Mouse (Mus musculus): ENCODE data around the gene Thap11. TPM values are rescaled to one million over a fixed set of nuclear protein-coding genes. Genes with fewer than 3 reads are reported as not detected.
A peak's percentile ranks its signal among the peaks of the same experiment; 100 is the strongest.

The Thap11 gene
- total RNA-seq, 2 experiments from 2014 or later = 23.8 to 27.4 TPM

- DNase-seq (ENCODE audit: low spot score) = no peak
- intact Hi-C loops (cut with DNase I) = loop anchor here (5.0 kb wide), 1 partner anchor 82 kb away; the partner anchor contains the start of gene Ctrl
Measured at GRCm38 (mm10) chr8:105850611-105851010, 4.3 kb upstream of the Thap11 start.

GRCm38 (mm10) chr8:105851651-105852143 is 3.2 kb upstream of the Thap11 start:
- intact Hi-C loops (cut with DNase I) = loop anchor here (5.0 kb wide), 1 partner anchor 81 kb away; the partner anchor contains the start of gene Ctrl
- peak; percentile 79 for DNase-seq (ENCODE audit: low spot score)

- intact Hi-C loops (cut with DNase I) = loop anchor here (5.0 kb wide), 1 partner anchor 80 kb away; the partner anchor contains the start of gene Ctrl
- DNase-seq (ENCODE audit: low spot score) = no peak
Measured at GRCm38 (mm10) chr8:105852146-105852729, 2.7 kb upstream of the Thap11 start.

GRCm38 (mm10) chr8:105853178-105853577 is 1.8 kb upstream of the Thap11 start, which contains the start of gene Cenpt:
TSS of gene Cenpt (minus strand) at chr8:105853278.
- intact Hi-C loops (cut with DNase I) = loop anchor here (5.0 kb wide), 1 partner anchor 79 kb away; the partner anchor contains the start of gene Ctrl
- no peak for DNase-seq (ENCODE audit: low spot score)

- intact Hi-C loops (cut with DNase I) = loop anchor here (5.0 kb wide), 1 partner anchor 78 kb away; the partner anchor contains the start of gene Ctrl
- DNase-seq (ENCODE audit: low spot score) = no peak
Measured at GRCm38 (mm10) chr8:105854303-105854702, 629 bp upstream of the Thap11 start.

- intact Hi-C loops (cut with DNase I) = no loop called here
- no peak for DNase-seq (ENCODE audit: low spot score)
Measured at GRCm38 (mm10) chr8:105855248-105856167, 576 bp downstream of the Thap11 start.

GRCm38 (mm10) chr8:105856168-105856835 is 1.4 kb downstream of the Thap11 start:
- DNase-seq (ENCODE audit: low spot score) = no peak
- intact Hi-C loops (cut with DNase I) = no loop called here

GRCm38 (mm10) chr8:105858495-105858894 is 3.6 kb downstream of the Thap11 start:
- no peak for DNase-seq (ENCODE audit: low spot score)
- intact Hi-C loops (cut with DNase I) = no loop called here

- intact Hi-C loops (cut with DNase I) = no loop called here
- no peak for DNase-seq (ENCODE audit: low spot score)
Measured at GRCm38 (mm10) chr8:105859314-105859713, 4.4 kb downstream of the Thap11 start.

GRCm38 (mm10) chr8:105860143-105860981 is 5.4 kb downstream of the Thap11 start, which contains the start of gene Nutf2:
TSS of gene Nutf2 (plus strand) at chr8:105860580.
- DNase-seq (ENCODE audit: low spot score) = peak; percentile 97
- intact Hi-C loops (cut with DNase I) = loop anchor here (5.0 kb wide), 1 partner anchor 37 kb away; no protein-coding TSS in a partner anchor

GRCm38 (mm10) chr8:105861951-105862350 is 7.0 kb downstream of the Thap11 start:
- no peak for DNase-seq (ENCODE audit: low spot score)
- intact Hi-C loops (cut with DNase I) = loop anchor here (5.0 kb wide), 1 partner anchor 35 kb away; no protein-coding TSS in a partner anchor

- DNase-seq (ENCODE audit: low spot score) = no peak
- intact Hi-C loops (cut with DNase I) = no loop called here
Measured at GRCm38 (mm10) chr8:105866364-105867029, 11.6 kb downstream of the Thap11 start.

GRCm38 (mm10) chr8:105874301-105874700 is 19.4 kb downstream of the Thap11 start:
- intact Hi-C loops (cut with DNase I) = no loop called here
- no peak for DNase-seq (ENCODE audit: low spot score)

GRCm38 (mm10) chr8:105880754-105881520 is 26.0 kb downstream of the Thap11 start, which contains the start of gene Edc4:
TSS of gene Edc4 (plus strand) at chr8:105880881.
- DNase-seq (ENCODE audit: low spot score) = peak; percentile 73
- intact Hi-C loops (cut with DNase I) = no loop called here

- DNase-seq (ENCODE audit: low spot score) = no peak
- intact Hi-C loops (cut with DNase I) = no loop called here
Measured at GRCm38 (mm10) chr8:105889756-105890465, 35.0 kb downstream of the Thap11 start.

- DNase-seq (ENCODE audit: low spot score) = no peak
- intact Hi-C loops (cut with DNase I) = no loop called here
Measured at GRCm38 (mm10) chr8:105890870-105891269, 35.9 kb downstream of the Thap11 start.

- no peak for DNase-seq (ENCODE audit: low spot score)
- intact Hi-C loops (cut with DNase I) = no loop called here
Measured at GRCm38 (mm10) chr8:105892432-105892831, 37.5 kb downstream of the Thap11 start.
